Mouse (Mus musculus) mouse embryonic stem cell (cell line): ENCODE data around the gene Gm20937.
"Not testable (repeated sequence)": the region's sequence is repeated elsewhere in the genome, so short reads cannot be mapped to it uniquely, and the experiment has no call there.

ENCODE experiments used
- in situ Hi-C, 2 experiments: fragments of 300-500 bp; cut with MboI; formaldehyde crosslinking; loops; 1 replicate in 1 of 2; 3 replicates in 1 of 2; pipeline ENCODE4 v1.14.3; 2019 to 2020; ENCODE audit warnings: low sequenced_read_pairs in 2 of 2, low pct_unique_long_range_greater_than_20kb in 1 of 2, mixed read lengths in 1 of 2; ENCODE audit not compliant: unreplicated experiment in 1 of 2

Gene Gm20937

DNA sequence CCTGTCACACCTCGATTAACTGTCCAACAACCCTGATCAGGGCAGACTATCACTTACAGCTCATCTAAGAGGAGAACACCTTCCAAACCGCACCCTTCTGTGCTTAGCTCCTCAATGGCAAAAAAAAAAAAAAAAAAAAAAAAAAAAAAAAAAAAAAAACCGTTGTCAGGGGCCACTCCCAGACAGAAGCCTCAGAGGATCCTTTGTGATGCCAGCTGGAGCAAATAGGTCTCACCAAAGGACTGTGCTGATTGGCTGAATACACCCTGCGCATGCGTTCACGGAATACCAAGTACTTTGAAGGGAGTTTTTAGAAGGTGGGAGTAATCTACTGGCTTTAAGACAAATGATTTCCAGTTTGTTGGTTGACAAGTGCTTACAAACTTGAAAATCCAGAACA is at the start of gene Gm20937:
TSS of gene Gm20937 (minus strand) at position 101 of the 400 bp plus-strand sequence.
- in situ Hi-C loops = not testable (repeated sequence)
